In the genomic region with DNA sequence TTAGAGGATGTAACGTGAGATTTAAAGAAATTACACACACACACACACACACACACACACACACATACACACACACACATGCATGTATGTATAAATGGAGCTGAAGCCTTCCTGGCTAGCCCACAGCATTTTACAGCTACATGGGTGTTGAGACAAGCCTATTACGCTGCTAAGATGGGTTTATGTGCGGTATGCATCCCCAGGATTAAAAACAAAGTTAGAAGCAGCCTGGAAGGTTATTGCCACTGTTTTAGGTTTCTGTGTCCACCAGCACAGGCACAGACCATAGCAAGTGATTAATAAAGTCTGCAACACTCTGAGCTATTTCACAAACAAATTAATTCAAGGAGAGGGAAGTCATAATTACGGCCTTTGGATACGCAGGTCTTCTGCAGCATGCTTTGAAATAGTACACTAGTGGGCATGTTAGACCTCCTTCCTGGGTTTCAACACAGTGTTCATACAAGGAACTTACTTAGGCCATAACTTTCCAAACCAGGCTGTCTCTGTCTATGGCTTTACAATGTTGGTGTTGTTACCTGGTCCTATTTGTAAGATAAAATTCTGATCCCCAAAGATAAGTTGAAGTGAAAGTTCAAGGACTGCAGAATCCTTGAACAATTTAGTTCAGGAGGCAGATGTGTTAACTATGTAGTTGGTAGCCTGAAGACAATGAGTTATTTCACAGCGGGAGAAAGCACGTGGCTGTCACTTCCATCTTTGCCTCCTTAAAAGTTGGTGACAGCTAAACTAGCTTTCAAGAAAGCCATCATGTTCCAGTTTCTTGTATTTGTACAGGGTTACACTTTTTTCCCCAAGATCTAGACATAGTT, we compare ENCODE assay signal across 8 mouse cellular contexts. TPM values are rescaled to one million over a fixed set of nuclear protein-coding genes. Genes with fewer than 3 reads are reported as not detected.
DNase-seq lines count a peak whose midpoint lies in the region; ATAC-seq and TF ChIP-seq lines count a peak whose summit lies in the region.

No protein-coding gene starts in this region.

- POLR2A ChIA-PET in Patski (lab: Charles Lee), result interaction anchor here (0.7 to 2.1 kb wide), 11 partner anchors 9 to 116 kb away, joined by 3 to 8 read pairs (median 4); no protein-coding TSS in a partner anchor

- peak overlapping the region; percentile 97 for H3K27ac ChIP-seq in liver, embryonic 15.5 days (replicated peaks)
- peak overlapping the region; percentile 99 for H3K27ac ChIP-seq in stomach, embryonic 16.5 days (ENCODE audit: low read length)

- no peaks in the 10 kb centered on the region for H3K27me3 ChIP-seq in Patski
- H3K27me3 ChIP-seq in liver, embryonic 15.5 days, result no peaks in the 10 kb centered on the region
- no peaks in the 10 kb centered on the region for H3K27me3 ChIP-seq in stomach, embryonic 16.5 days (ENCODE audit: control insufficient read depth, insufficient read depth, low read length)

- peak; percentile 32 for DNase-seq in kidney, adult 9 months
- DNase-seq in kidney, postnatal 25 days, result no peak
- DNase-seq in Patski (ENCODE audit: low read depth, low spot score), result peak; percentile 57
- no peak for DNase-seq in layer of hippocampus, adult 8-10 months (ENCODE audit: low spot score in 2 of 2)
- no peak for DNase-seq in lung, postnatal 4 days

- peak; percentile 4 for TF ChIP-seq CTCF in Patski (IDR thresholded peaks at IDR 0.05)

- 7% methylated on average over 7 of the region's 7 CpGs for WGBS in liver, embryonic 15.5 days (ENCODE audit: insufficient replicate concordance)
- WGBS in stomach, embryonic 16.5 days, result 6% methylated on average over 7 of the region's 7 CpGs

- H3K9me3 ChIP-seq in liver, embryonic 15.5 days (replicated peaks), result no peaks in the 10 kb centered on the region
- no peaks in the 10 kb centered on the region for H3K9me3 ChIP-seq in stomach, embryonic 16.5 days (replicated peaks; ENCODE audit: control insufficient read depth, low read length)

- in situ Hi-C loops in Patski (cut with MboI; ENCODE audit: low pct_unique_long_range_greater_than_20kb), result loop anchor here (10.0 to 25.0 kb wide), 3 partner anchors 378 to 1390 kb away; partner anchors contain the start of gene Gpr171

- H3K4me2 ChIP-seq in liver, embryonic 15.5 days, result peak overlapping the region; percentile 86
- peak overlapping the region; percentile 80 for H3K4me2 ChIP-seq in stomach, embryonic 16.5 days (ENCODE audit: low read depth, low read length)

- H3K4me3 ChIP-seq in liver, embryonic 15.5 days (replicated peaks), result peak overlapping the region; percentile 99
- H3K4me3 ChIP-seq in stomach, embryonic 16.5 days (replicated peaks; ENCODE audit: low read length), result peak overlapping the region; percentile 89

- H3K4me1 ChIP-seq in liver, embryonic 15.5 days (replicated peaks), result peaks cover 67% of the 10 kb centered on the region
- H3K4me1 ChIP-seq in stomach, embryonic 16.5 days (ENCODE audit: control insufficient read depth, insufficient read depth, low read length), result peaks cover 34% of the 10 kb centered on the region

- 0 out of 2 replicates have a peak, but pooled peaks cover under 1% of the 10 kb centered on the region for H3K36me3 ChIP-seq in liver, embryonic 15.5 days (replicated peaks)
- no peaks in the 10 kb centered on the region for H3K36me3 ChIP-seq in stomach, embryonic 16.5 days (ENCODE audit: control insufficient read depth, insufficient read depth, low read length)

- CTCF ChIA-PET in Patski (lab: Charles Lee), result interaction anchor here (0.7 to 1.9 kb wide), 20 partner anchors 11 to 632 kb away, joined by 3 to 11 read pairs (median 3); no protein-coding TSS in a partner anchor

- no peak for ATAC-seq in Patski
- peak; percentile 60 for ATAC-seq in granulocyte monocyte progenitor cell, adult 5-6 weeks (replicated peaks; ENCODE audit: poor library complexity, severe bottlenecking)
- ATAC-seq in liver, embryonic 15.5 days (ENCODE audit: insufficient read depth), result no peak
- ATAC-seq in stomach, embryonic 16.5 days (ENCODE audit: insufficient read depth, low FRiP score), result no peak

- peak overlapping the region; percentile 100 for H3K9ac ChIP-seq in liver, embryonic 15.5 days
- peak overlapping the region; percentile 95 for H3K9ac ChIP-seq in stomach, embryonic 16.5 days (ENCODE audit: low read length)

RNA-seq across cellular contexts. Expression of gene Mbnl1, which starts 29.7 kb away (rescaled TPM):
- 84.9 TPM for polyA plus RNA-seq in Patski (2021)
- total RNA-seq in granulocyte monocyte progenitor cell, adult 5-6 weeks (2014; fragmentation: Nextera tagmentation), result 464 and 485 TPM in 2 replicates
- 524 and 651 TPM in 2 replicates for total RNA-seq in granulocyte monocyte progenitor cell, adult 5-6 weeks (2017)
- polyA plus RNA-seq in liver, embryonic 15.5 days (2015; fragmentation: Nextera tagmentation; extraction: Ambion mirVana), result 88.5 and 93.9 TPM in 2 replicates
- 101 and 106 TPM in 2 replicates for polyA plus RNA-seq in stomach, embryonic 16.5 days (2015; fragmentation: Nextera tagmentation; extraction: Ambion mirVana)
- total RNA-seq in layer of hippocampus, adult 8-10 months (2022), result 100 to 1,000 TPM; 160 to 169 (median 162) TPM

Comparison
In these comparisons a context has a peak if more than half of its experiments do, and no peak if none do; other contexts are left out.
1. DNase-seq: peak in kidney, adult 9 months (single experiment) and Patski (single experiment); none in kidney, postnatal 25 days (0 of 2), layer of hippocampus, adult 8-10 months (0 of 2) and lung, postnatal 4 days (0 of 2).